ENCODE assay signal across 7 mouse cellular contexts in the genomic region with DNA sequence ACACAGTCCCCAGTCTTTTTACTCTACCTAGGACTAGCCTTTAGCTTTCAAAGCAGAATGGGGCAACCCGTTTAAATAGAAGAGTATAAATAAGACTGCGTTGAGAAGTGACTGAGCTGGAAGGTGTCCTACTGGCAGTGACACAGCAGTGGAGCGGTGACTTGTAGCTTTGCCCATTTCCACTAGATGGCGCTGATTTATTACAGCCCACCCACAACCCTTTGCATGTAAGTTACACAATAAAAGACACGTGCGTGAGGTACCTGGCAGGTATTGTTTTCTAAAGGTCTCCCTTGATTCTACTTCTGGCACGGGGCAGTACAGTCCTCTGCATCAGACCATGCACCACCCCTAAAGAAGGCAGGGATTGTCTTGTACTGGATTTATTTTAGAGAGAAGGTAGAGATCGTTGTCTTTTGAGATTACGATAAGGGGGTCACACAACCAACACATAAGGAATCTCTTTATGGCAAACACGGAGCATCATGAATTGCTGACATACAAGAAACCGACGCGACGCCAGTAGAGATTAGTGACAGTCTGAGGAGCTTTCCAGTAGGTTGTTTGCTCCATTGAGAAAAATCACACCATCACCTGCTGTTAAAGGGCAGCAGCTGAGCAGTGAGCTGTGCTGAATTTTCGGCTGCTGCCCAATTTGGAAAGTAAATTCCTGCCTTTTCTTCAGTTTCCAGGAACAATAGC.
A peak's percentile ranks its signal among the peaks of the same experiment; 100 is the strongest.
DNase-seq lines count a peak whose midpoint lies in the region; ATAC-seq lines count a peak whose summit lies in the region.

No protein-coding gene starts in this region.

- DNase-seq in T-cell, adult 2 months (ENCODE audit: low spot score), result peak; percentile 59
- peak; percentile 83 to 86 for DNase-seq in cerebellum, postnatal 14 days
- peak; percentile 64 to 74 for DNase-seq in frontal cortex, postnatal 14 days (ENCODE audit: low spot score in 2 of 2)
- peak; percentile 69 to 71 for DNase-seq in layer of hippocampus, postnatal 36 days
- peak; percentile 28 to 63 for DNase-seq in lung, postnatal 4 days
- DNase-seq in right cerebral cortex, adult 18-20 months, result peak; percentile 81

- H3K4me1 ChIP-seq in hindbrain, embryonic 15.5 days (replicated peaks), result peaks cover 12% of the 10 kb centered on the region

- H3K9ac ChIP-seq in hindbrain, embryonic 15.5 days, result no peak overlapping the region

- H3K4me2 ChIP-seq in hindbrain, embryonic 15.5 days, result peak overlapping the region; percentile 26

- no peaks in the 10 kb centered on the region for H3K36me3 ChIP-seq in hindbrain, embryonic 15.5 days

- H3K9me3 ChIP-seq in hindbrain, embryonic 15.5 days, result no peaks in the 10 kb centered on the region

- no peak overlapping the region for H3K4me3 ChIP-seq in hindbrain, embryonic 15.5 days

- no peaks in the 10 kb centered on the region for H3K27me3 ChIP-seq in hindbrain, embryonic 15.5 days

- peak overlapping the region; percentile 26; the same call in 1 of the 2 replicates for H3K27ac ChIP-seq in hindbrain, embryonic 15.5 days (replicated peaks)

- ATAC-seq in hindbrain, embryonic 15.5 days (ENCODE audit: low FRiP score, low read depth), result peak; percentile 91

- 19% methylated on average over 15 of the region's 15 CpGs for WGBS in hindbrain, embryonic 15.5 days
